Comparison of ENCODE assay signal across 8 mouse cellular contexts in the genomic region with DNA sequence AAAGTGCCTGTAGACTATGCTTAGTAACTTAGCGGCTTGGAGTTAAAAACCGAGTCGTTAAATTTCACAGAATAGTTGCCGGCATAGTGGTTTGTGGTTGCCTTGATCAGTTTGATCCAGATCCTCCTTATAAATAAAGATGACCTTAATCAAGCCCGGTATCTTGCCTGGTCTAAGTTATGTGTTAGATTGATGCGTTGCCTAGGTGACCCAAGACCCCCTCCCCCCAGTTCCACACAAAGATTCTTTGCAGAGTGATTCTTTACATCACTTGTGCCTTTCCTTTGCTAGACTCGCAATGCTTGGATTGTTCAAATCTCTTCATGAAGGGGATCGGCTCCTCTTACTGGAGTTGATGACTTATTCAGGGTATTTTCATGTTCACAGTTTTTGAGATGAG. TPM values are rescaled to one million over a fixed set of nuclear protein-coding genes. Genes with fewer than 3 reads are reported as not detected.
DNase-seq lines count a peak whose midpoint lies in the region; ATAC-seq and TF ChIP-seq lines count a peak whose summit lies in the region.

No protein-coding gene starts in this region.

- under 1% methylated on average over 8 of the region's 8 CpGs for WGBS in liver, adult 2 months
- 1% methylated on average over 8 of the region's 8 CpGs for WGBS in forebrain, embryonic 15.5 days
- WGBS in liver, embryonic 16.5 days (ENCODE audit: insufficient replicate concordance): 5% methylated on average over 8 of the region's 8 CpGs

- peak overlapping the region; percentile 50 for H3K4me2 ChIP-seq in forebrain, embryonic 15.5 days (replicated peaks)
- H3K4me2 ChIP-seq in liver, embryonic 16.5 days (ENCODE audit: low read depth, low read length): peak overlapping the region; percentile 94

- peak overlapping the region; percentile 78 for H3K9ac ChIP-seq in liver, adult 2 months (ENCODE audit: low read depth, low read length)
- H3K9ac ChIP-seq in forebrain, embryonic 15.5 days (replicated peaks): peak overlapping the region; percentile 90
- peak overlapping the region; percentile 80; the same call in 1 of the 2 replicates for H3K9ac ChIP-seq in liver, embryonic 16.5 days (ENCODE audit: low read depth, low read length)

- H3K36me3 ChIP-seq in liver, adult 2 months (ENCODE audit: control insufficient read depth, insufficient read depth, low read length): no peaks in the 10 kb centered on the region
- no peaks in the 10 kb centered on the region for H3K36me3 ChIP-seq in forebrain, embryonic 15.5 days
- no peaks in the 10 kb centered on the region for H3K36me3 ChIP-seq in liver, embryonic 16.5 days (ENCODE audit: control insufficient read depth, insufficient read depth)

- no peak for TF ChIP-seq CTCF in liver, adult 2 months (IDR thresholded peaks at IDR 0.05; ENCODE audit: low read depth, low read length)
- TF ChIP-seq CTCF in bone marrow macrophage, adult 2 months (IDR thresholded peaks at IDR 0.05; ENCODE audit: low read depth, low read length): no peak

- peaks cover 12% of the 10 kb centered on the region; the same call in 1 of the 2 replicates for H3K79me2 ChIP-seq in liver, adult 2 months (ENCODE audit: control insufficient read depth, insufficient read depth, low read length)

- peak; percentile 56 for DNase-seq in liver, adult 2 months (ENCODE audit: extremely low read depth, low read depth, low spot score)
- DNase-seq in liver: no peak
- DNase-seq in left cerebral cortex, adult 11 months (ENCODE audit: low spot score): no peak

- H3K4me3 ChIP-seq in liver, adult 2 months (ENCODE audit: insufficient read depth, low read depth, low read length): peak overlapping the region; percentile 76
- peak overlapping the region; percentile 86 for H3K4me3 ChIP-seq in bone marrow macrophage, adult 2 months (ENCODE audit: insufficient read depth, low read length)
- H3K4me3 ChIP-seq in forebrain, embryonic 15.5 days: peak overlapping the region; percentile 88
- peak overlapping the region; percentile 81 for H3K4me3 ChIP-seq in liver, embryonic 16.5 days (ENCODE audit: low read depth, low read length)

- ATAC-seq in forebrain, embryonic 15.5 days (replicated peaks): no peak
- ATAC-seq in liver, embryonic 16.5 days (ENCODE audit: low read depth): no peak
- ATAC-seq in frontal cortex, adult (ENCODE audit: low TSS enrichment): no peak
- no peak for ATAC-seq in inflammation-experienced regulatory T-cells, adult 6 months

- peaks cover 21% of the 10 kb centered on the region for H3K4me1 ChIP-seq in liver, adult 2 months (ENCODE audit: control insufficient read depth, insufficient read depth, low read length)
- H3K4me1 ChIP-seq in bone marrow macrophage, adult 2 months (ENCODE audit: control insufficient read depth, insufficient read depth, low read length): peaks cover 12% of the 10 kb centered on the region
- H3K4me1 ChIP-seq in forebrain, embryonic 15.5 days: peaks cover 24% of the 10 kb centered on the region
- H3K4me1 ChIP-seq in liver, embryonic 16.5 days (ENCODE audit: control insufficient read depth, low read depth, low read length): peaks cover 2% of the 10 kb centered on the region

- peak overlapping the region; percentile 77 for H3K27ac ChIP-seq in liver, adult 2 months (replicated peaks; ENCODE audit: insufficient read depth, low read depth, low read length)
- H3K27ac ChIP-seq in bone marrow macrophage, adult 2 months (ENCODE audit: insufficient read depth, low read depth, low read length): no peak overlapping the region
- peak overlapping the region; percentile 98 for H3K27ac ChIP-seq in forebrain, embryonic 15.5 days (replicated peaks)
- no peak overlapping the region for H3K27ac ChIP-seq in liver, embryonic 16.5 days (ENCODE audit: low read length)

- no peaks in the 10 kb centered on the region for H3K27me3 ChIP-seq in liver, adult 2 months (ENCODE audit: control insufficient read depth, insufficient read depth, low read length)
- H3K27me3 ChIP-seq in forebrain, embryonic 15.5 days: no peaks in the 10 kb centered on the region
- H3K27me3 ChIP-seq in liver, embryonic 16.5 days (ENCODE audit: control insufficient read depth, insufficient read depth, low read depth, low read length): no peaks in the 10 kb centered on the region

- no peak for TF ChIP-seq POLR2A in liver, adult 2 months (IDR thresholded peaks at IDR 0.05; ENCODE audit: extremely low read depth, insufficient read depth, low read length)
- TF ChIP-seq POLR2A in bone marrow macrophage, adult 2 months (IDR thresholded peaks at IDR 0.05; ENCODE audit: borderline replicate concordance, low read depth, low read length): no peak

- no peaks in the 10 kb centered on the region for H3K9me3 ChIP-seq in forebrain, embryonic 15.5 days
- no peaks in the 10 kb centered on the region for H3K9me3 ChIP-seq in liver, embryonic 16.5 days (replicated peaks; ENCODE audit: control insufficient read depth, low read length)

RNA-seq across cellular contexts. Expression of gene Hsf2, which starts 1.0 kb away (rescaled TPM):
- total RNA-seq in liver, adult 2 months (2014; rRNA removed): 30.5 and 33.0 TPM in 2 replicates
- polyA plus RNA-seq in liver, adult 2 months (2012; rRNA removed): 6.3 and 6.7 TPM in 2 replicates
- 22.4 and 25.5 TPM in 2 replicates for polyA plus RNA-seq in bone marrow macrophage, adult 2 months (2012; ENCODE audit: insufficient read depth, insufficient read length, missing spikeins)
- 65.8 and 70.8 TPM in 2 replicates for polyA plus RNA-seq in forebrain, embryonic 15.5 days (2015; fragmentation: Nextera tagmentation; extraction: Ambion mirVana)
- 10.6 and 10.7 TPM in 2 replicates for polyA plus RNA-seq in liver, embryonic 16.5 days (2015; fragmentation: Nextera tagmentation; extraction: Ambion mirVana)
- 10 to 100 TPM; 14.1 to 15.5 (median 14.3) TPM for polyA plus RNA-seq in inflammation-experienced regulatory T-cells, adult 6 months (2017; shearing (Covaris generic))

RNA-seq across cellular contexts. Expression of gene Serinc1, which starts 45.1 kb away (rescaled TPM):
- total RNA-seq in liver, adult 2 months (2014; rRNA removed): 200 and 215 TPM in 2 replicates
- polyA plus RNA-seq in liver, adult 2 months (2012; rRNA removed): 52.4 and 53.1 TPM in 2 replicates
- polyA plus RNA-seq in bone marrow macrophage, adult 2 months (2012; ENCODE audit: insufficient read depth, insufficient read length, missing spikeins): 187 and 188 TPM in 2 replicates
- polyA plus RNA-seq in forebrain, embryonic 15.5 days (2015; fragmentation: Nextera tagmentation; extraction: Ambion mirVana): 361 and 381 TPM in 2 replicates
- polyA plus RNA-seq in liver, embryonic 16.5 days (2015; fragmentation: Nextera tagmentation; extraction: Ambion mirVana): 85.6 and 89.9 TPM in 2 replicates
- polyA plus RNA-seq in inflammation-experienced regulatory T-cells, adult 6 months (2017; shearing (Covaris generic)): 100 to 1,000 TPM; 100 to 133 (median 115) TPM

Comparison
In these comparisons a context has a peak if more than half of its experiments do, and no peak if none do; other contexts are left out.
1. H3K27ac ChIP-seq: peak in liver, adult 2 months (single experiment) and forebrain, embryonic 15.5 days (single experiment); none in bone marrow macrophage, adult 2 months (single experiment) and liver, embryonic 16.5 days (single experiment).
2. Peak in every context shown above with its lines, with median percentiles within 50 percentile points of each other: H3K4me3 ChIP-seq and H3K9ac ChIP-seq.